Mouse (Mus musculus) lung, adult 18-20 months (tissue): ENCODE data around the gene Ccdc63.
"Not testable (repeated sequence)": the region's sequence is repeated elsewhere in the genome, so short reads cannot be mapped to it uniquely, and the experiment has no call there.

Experiments used
- DNase-seq, 2 experiments: peaks; one replicate each; pipeline ENCODE4 v3.0.0; 2022; ENCODE audit warnings: mixed read lengths in 2 of 2

The Ccdc63 gene

DNA sequence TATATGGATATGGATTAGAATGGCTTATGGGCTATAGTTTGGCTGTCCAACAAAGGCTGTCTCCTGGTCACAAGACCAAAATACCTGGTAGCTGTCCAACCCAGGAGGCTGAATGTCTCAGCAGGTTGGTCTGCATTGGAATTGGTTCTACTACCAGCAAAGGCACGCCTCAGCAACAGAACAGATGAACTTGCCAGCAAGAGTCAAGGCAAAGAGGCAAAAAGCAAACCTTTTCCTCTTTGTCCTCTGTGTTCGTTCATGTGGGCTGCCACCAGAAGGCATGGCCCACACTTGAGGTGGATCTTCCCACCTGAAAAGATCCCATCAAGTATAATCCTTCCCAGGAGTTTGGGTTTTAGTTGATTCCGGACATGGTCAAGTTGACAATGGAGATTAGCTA is at the start of gene Ccdc63:
TSS of gene Ccdc63 (minus strand) at position 101 of the 400 bp plus-strand sequence.
- DNase-seq = no peak

DNA sequence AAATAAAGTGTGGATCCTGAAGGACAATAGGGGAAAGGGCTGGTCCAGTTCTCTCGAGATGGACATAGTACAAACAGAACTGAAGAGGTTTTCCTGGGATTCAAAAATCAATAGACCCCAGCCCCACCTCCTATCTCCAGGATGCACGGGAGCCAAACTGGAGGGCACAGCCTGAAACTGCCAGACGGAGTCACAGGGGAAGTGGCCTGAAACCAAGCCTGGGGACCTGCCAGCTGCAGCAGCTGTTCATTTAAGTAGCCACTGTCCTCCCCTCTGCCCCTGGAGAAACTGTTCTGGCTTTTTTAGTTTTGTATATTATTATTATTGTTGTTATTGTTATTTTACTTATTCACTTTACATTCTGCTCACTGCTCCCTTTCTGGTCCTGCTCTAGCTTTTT is 48.5 kb upstream of the Ccdc63 start:
- no peak for DNase-seq

DNA sequence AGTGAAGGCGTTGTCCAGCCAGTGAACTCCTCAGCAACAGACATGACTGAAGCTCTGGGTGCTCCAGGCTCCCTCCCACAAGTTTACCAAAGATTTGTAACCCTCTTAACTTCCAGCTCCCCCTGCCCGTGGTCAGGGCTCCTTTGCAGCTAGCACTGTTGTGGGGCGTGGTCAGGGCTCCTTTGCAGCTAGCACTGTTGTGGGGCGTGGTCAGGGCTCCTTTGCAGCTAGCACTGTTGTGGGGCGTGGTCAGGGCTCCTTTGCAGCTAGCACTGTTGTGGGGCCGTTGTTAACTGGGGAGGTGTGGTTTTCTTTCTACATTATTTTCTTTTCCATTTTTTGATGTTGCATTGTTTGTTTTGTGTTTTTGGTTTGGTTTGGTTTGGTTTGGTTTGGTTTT is 44.2 kb upstream of the Ccdc63 start:
- not testable (repeated sequence) for DNase-seq

DNA sequence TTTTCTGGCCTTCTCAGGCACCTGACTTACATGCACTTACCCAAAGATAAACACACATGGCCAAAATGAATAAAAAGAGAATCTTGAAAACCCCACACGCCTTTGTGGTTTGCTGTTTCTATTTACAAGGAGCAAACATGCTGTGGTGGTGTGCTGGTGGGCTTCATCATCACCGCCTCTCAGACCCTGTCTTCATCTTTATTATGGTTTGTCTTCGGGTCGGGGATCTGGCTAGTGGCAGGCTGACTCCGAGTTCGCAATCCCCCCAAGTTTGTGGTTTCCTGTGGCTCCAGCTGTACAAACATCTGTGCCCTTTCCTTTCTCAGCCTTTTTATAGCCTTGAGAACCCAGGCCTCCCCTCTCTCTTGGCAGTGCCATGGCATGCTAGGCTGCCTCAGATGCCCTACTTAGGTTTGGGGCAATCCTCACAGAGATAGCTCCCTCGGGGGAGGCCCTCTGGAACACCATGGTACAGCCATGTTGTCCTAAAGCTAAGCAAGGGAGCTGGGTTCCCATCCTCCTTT is 43.7 kb upstream of the Ccdc63 start:
- no peak for DNase-seq

DNA sequence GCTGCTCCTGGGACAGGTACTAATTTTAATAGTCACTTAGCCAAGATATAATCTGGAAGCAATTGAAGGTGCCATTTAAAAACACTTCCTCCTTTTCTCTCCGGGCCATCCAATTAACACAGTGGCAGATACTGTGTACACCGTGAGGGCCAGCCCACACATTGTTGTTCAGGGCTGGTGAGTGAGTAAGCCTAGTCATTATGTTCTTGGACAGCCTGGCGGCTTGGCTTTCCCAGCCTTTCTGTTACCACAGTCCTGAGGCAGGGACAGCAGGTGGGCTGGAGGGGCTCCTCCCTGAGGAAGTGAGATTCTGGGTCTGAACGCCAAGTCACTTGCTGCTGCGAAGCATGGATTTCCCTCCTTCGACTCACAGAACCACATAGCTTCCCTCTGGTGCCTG is 39.0 kb upstream of the Ccdc63 start:
- DNase-seq = no peak

DNA sequence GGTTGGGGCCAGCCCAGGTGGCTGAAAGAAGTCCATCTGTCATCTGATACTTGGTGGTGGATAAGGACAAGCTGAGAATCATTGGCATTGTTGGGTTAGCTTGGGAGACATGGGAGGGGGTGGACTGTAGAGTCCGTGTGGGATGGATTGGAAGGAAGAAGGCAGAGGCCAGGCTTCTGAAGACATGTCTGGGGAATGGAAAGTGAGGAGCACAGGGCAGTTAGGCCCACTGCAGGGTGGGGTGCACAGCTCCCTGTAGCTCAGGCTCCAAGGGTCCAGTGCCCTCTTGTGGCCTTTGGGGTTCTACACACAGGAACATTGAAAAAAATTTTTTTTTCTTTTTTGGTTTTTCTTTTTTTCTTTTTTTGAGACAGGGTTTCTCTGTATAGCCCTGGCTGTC is 35.8 kb upstream of the Ccdc63 start:
- DNase-seq = peak; percentile 39 to 41

DNA sequence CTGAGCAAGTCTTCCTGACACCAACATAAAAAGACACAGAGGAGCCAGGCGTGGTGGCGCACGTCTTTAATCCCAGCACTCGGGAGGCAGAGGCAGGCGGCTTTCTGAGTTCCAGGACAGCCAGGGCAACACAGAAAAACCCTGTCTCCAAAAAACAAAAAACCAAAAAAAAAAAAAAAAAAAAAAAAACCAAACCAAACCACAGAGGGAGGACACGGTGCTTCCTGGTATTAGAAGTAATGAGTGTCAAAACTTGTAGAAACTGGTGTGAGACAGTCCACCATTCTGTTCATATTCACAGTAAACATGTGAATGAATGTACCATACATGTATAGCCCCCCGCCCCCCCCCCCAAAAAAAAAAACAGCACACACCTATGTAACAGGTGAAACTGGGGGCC is 35.3 kb upstream of the Ccdc63 start:
- DNase-seq = no peak

DNA sequence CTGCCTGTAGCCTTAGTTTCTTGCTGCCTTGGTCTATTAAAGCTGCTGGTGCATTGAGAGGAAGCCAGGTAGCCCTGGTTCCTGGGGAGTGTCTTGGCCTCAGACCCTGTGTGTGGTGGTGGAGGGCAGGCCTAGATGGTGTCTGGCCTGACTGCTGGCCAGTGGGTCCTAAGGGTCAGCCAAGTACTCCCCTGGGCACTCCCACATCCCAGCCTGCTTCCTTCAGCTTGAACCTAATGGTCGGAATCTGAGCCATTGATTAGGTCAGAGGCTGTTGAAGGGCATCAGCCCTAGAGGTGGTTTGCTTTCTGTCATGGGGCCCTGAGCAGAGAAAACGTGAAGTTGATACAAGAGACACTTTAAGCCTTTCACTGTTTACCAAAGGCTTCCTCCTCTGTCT is 34.8 kb upstream of the Ccdc63 start:
- DNase-seq = no peak

DNA sequence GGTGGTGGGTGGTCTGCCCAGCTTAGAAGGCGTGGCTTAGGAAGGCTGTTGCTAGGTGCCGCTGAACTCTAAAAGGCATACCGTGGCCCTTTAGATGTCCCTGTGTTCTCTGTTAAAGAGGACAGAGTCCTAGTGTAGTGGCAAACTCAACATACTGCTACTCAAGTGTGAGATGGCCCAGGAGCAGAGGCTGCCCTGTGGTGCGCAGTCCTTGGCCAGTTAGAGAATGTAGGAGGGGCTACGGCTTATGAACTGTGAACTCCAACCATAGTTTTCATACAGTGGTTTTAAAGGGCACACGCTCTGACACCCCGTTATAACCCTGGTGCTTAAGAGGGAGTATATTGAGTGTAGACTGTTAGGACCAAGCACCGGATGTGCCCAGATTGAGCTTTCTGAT is 30.4 kb upstream of the Ccdc63 start:
- no peak for DNase-seq

DNA sequence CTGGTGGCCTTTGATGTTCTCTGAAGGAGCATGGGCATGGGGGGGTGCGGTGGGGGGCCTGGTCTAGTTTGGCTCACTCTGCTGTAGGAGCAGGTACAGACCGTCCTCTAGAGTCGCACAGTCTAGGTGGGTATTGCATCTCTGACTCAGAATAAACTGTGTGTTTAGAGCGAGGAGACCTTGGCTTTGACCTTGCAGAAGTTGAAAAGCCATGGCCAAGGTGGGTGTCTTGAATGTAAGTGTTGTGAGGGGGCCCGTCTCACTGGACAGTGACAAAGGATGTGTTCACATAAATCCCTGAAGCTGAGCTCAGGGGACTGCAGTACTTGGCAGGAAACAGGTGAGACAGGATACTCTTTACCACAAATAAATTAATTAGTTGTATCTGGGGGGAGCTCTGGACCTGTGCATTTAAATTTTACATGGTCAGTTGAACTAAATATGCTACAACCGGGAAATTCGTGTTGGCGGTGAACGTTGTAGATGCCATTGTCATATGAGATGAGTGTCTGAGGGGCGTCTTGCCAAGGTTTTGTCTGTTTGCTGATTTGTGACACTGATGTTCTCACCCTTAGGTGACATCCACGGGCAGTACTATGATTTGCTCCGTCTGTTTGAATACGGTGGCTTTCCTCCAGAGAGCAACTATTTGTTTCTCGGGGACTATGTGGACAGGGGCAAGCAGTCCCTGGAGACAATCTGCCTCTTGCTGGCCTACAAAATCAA is 27.9 kb upstream of the Ccdc63 start:
- DNase-seq = no peak

DNA sequence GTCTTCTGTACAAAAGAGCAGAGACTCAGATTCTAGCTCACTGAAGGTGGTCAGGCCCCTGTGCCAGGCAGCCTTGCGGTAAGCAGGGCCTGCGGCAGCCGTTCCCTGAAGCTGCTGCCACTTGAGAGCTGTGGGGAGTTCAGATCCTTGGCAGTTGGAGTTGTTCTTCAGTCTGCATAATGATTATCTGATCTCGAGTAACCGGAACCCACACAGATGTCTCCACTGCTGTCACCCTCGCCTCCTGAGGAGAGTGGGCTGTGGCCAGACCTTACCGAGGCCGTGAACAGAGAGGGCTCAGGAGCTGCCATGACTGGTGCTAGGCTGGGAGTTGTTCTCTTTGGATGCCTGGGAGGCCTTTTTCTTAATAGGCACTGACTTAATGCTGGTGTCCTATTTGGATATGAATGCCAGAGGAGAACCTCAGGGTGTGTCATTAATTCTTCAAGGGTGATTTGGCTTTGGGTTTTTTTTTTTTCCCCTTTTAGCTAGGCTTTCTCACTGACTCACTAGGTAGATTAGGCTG is 26.1 kb upstream of the Ccdc63 start:
- no peak for DNase-seq

DNA sequence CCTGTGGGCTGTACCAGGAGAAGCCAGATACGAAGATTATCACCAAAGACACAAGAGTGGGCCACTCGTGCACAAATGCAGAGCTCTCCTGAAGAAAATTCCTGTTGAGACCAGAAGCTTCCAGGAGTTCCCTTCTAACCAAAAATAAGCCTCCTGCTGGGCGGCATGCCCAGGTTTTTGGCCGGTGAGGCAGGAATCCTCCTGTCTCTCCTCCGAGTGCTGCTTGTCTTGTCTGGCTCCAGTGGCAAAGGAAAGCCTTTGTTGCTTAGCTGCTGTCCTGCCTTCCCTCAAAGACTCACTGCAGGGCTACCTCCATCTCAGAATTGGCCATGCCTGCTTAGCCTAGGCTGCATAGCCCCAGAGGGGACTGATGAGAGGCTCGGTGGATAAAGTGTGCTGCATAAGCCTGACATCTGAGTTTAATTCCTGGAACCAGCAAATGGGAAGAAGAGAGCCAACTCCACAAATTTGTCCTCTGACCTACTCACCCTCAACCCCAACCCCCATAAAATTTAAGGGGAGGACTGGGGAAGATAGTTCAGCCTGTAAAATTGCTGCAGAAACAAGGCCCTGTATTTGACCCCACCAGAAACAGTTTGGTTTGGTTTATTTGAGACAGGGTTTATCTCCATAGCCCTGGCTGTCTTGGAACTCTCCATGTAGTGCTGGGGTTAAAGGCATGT is 24.8 kb upstream of the Ccdc63 start:
- DNase-seq = no peak

DNA sequence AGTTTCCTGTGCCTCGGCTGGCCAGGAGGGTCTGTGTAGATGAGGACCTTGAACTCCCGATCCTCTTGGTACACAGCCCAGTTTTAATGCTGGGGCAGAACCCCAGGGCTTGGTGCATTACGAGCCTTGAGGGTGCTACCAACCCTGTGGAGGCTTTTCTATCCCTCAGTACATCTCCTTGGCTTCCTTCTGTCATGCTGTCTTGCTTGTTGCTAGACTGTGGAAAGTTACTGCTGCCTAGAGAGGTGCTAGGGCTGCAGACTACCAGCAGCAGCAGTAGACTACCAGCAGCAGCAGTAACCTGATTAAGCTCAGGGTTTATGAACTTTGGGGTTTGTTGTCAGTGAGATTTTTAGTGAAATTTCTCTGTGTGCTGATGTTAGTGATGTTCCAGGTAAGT is 23.4 kb upstream of the Ccdc63 start:
- no peak for DNase-seq

DNA sequence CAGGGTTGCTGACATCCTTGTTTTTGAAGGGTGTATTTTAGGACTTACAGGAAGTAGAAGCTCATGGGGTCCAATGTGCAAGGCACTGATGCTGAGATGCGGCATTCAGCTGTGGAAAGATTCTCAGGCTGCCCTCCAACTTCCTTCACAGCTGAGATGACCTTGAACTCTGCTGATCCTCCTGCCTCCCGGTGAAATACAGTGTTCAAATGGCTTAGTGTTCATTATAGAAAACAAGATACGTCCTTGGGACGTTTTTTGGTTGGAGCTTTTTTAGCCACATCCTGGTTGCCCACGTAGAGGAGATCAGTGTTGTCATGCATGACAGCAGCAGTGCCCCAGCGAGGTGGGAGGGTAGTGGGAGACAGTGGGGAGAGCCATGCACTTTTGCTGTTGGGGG is 22.6 kb upstream of the Ccdc63 start:
- no peak for DNase-seq

DNA sequence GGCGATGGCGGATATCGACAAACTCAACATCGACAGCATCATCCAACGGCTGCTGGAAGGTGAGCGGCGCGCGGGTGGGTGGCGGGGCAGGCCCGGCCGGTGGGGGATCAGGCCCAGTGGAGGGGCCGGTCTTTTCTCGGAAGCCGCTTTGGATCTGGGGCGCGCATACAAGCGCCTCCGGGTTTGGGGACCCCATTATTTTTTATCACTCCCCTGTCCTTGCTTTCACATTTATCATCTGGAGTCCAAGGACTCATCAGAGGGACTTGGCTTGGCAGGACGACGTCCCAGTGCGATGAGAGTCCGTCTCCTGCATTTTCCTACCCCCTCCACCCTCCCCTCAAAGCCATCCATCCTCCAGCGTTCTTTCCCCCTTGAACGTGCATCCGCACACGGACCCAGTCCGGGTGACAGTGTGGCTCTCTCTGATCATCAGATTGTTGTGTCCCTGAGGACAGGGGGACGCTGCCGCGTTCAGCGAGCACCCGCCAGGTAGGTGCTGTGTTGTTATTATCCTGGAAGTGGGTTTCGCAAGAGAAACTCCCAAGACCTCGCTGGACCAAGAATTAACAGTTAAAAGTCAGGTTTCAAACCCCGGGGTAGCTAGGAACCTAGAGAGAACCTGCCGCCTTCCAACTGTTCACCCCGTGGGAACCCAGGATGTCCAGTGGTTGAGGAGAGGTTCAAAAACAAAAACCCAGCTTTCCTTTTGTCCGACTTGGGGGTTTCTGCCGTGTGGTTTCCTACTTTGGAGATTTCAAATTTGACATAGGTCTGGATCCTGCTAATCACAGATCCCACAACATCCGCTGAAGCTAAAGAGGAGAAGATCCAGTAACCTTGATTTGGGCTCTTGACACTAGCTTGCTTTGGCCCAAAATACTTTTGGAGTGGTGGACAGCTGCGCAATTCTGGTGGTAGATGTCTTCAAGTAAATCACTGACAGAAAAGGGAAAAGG is 18.2 kb upstream of the Ccdc63 start:
- DNase-seq = peak; percentile 19 to 31

DNA sequence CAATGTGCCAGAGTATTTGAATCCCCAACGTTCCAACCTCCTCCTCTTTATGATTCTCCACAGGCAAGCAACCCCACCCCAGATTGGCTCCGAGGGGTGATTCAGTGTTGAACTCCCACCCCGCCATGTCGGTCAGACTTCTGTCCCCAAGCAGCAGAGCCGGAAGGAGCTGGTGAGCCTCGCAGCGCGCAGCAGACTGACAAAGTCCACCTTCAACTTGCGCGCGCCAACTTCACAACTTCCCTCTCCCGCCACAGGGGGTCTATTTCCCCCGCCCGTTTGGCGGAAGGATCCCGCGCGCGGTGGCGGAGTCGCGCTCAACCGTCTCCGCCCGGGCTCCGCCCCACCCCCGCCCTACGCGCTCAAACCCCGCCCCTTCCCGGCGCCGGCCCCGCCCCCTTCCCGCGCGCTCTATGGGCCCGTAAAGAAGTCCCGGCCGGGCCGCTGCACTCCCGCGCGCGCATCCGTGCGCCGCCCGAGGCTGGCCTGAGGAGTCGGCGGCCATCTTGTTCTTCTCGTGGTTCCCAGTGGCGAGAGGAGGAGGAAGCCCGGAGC is 17.3 kb upstream of the Ccdc63 start, which contains the start of gene Ppp1cc:
TSS of gene Ppp1cc (plus strand) at position 452 of the 555 bp plus-strand sequence.
- DNase-seq = peak; percentile 91 to 93

DNA sequence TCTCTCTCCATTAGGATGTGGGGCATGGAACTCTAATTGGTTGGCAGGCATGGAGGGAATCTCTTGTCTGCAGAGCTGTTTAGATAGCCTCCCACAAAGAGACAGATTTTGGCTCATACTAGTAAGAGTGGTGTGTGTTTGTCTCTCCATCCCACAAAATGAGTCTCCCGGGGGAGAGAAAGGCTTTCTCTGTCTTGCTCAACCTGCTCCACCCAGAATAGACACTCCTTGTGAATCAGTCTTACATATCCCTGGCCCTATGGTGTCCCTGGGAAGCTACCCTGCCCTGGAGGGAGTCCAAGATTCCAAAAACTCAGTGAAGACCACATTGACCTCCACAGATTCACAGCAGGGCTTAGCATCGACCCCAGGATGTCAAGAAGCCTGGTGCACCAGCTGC is 15.9 kb upstream of the Ccdc63 start:
- DNase-seq = no peak

DNA sequence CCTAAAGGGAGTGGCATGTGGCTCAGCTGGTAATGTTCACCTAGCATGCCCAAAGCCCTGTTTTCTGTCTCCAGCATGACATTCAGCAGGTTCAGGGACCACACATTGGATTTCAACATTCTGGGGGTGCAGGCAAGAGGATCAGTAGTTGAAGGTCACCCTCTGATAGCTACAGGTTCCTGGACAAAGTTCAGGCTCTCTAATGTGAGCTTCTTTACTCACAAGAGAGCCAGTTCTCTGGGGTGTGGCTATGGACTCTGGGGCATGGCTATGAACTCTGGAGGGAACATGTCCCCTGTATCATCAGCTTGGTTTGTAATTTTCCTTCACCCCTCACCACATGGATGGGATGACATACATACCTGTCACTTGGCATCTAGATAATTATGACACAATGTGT is 15.0 kb upstream of the Ccdc63 start:
- DNase-seq = no peak

DNA sequence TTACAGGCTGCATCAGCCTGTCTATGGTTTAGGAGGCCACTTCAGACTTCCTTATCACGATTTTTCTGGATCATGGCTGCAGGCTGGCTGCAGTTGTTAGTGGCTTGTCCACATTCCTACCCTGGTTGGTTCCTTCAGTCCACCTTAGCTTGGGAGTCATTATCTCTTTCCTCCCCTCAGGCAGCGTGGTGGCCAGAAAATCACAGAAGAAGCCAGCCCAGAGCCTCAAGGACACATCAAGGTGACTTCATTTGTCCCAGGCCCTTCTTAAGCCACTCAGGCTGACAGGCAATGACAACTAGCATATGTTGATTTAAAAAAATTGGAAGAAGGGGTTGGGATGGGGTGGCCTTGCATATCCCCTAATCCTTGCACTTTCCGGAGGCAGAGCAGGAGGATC is 14.2 kb upstream of the Ccdc63 start:
- no peak for DNase-seq

DNA sequence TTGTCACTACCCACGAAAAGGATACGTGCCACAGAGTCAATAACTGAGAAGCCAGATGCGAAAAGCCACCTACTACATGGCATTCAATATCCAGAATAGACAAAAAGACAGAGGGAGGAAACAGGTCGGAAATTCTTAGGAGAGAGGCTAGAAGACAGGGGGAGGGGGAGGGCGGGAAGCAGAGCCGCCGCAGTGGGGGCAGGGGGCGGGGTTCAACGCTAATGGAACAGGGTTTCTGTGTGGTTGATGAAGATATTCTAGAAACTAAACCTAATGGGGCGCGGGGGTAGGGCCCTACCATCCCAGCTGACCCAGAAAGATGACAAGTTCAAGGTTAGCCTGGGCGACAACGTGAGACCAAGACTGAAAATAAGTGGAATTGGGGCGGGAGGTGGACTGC is 13.4 kb upstream of the Ccdc63 start:
- no peak for DNase-seq

DNA sequence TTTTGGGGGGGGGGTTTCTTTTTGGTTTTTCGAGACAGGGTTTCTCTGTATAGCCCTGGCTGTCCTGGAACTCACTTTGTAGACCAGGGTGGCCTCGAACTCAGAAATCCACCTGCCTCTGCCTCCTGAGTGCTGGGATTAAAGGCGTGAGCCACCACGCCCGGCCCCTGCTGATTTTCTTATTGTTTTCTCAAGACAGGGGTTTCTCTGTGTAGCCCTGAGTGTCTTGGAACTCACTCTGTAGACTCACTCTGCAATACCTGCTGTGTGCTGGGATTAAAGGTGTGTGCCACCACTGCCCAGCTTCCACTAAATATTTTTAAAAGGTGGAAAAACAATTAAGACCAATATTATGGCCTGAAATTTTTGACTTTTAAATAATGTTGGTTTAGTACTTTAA is 11.9 kb upstream of the Ccdc63 start:
- DNase-seq = not testable (repeated sequence)

DNA sequence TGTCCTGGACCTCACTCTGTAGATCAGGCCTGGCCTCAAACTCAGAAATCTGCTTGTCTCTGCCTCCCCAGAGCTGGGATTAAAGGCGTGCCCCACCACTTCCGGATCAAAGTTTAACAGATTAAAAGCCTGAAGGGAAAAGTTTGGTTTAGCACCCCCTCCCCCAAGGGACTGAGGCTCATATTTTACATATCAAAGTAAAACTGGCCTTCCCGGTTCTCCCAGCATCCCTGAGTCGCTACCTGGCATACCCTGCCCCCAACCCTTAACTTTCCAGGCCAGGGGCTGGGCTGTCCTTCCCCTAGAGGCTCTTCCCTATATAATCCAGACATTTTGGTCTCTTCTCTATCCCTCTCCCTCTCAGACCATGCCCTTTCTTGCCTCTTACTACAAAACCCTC is 8.6 kb upstream of the Ccdc63 start:
- no peak for DNase-seq

DNA sequence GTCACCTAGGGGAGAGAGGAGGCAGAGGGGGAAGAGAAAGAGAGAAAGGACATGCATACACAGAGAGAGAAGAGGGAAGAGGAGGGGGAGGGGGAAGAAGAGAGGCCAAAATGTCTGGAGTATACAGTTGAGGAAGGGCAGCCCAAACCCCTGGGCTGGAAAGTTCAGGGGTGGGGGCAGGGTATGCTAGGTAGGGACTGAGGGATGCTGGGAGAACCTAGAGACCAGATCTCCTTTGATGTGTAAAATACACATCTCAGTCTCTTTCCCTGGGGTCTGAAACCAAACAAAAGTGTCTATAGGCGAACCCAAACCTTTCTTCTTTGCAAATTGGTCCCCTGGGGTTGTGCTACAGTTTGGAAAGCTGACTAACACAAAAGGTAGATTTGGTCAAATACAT is 7.5 kb upstream of the Ccdc63 start:
- DNase-seq = no peak
